Mouse (Mus musculus) right cerebral cortex, postnatal 36 days (tissue): Measurements from ENCODE around the gene Gm5617.
"Not testable (repeated sequence)": the region's sequence is repeated elsewhere in the genome, so short reads cannot be mapped to it uniquely, and the experiment has no call there.

Experiments
- DNase-seq, 2 experiments: peaks; one replicate each; pipeline ENCODE4 v3.0.0; 2022; ENCODE audit warnings: low spot score in 2 of 2, mixed read lengths in 1 of 2

The Gm5617 gene

GRCm38 (mm10) chr9:48501192-48501591, 6.0 kb downstream of the Gm5617 start:
- DNase-seq: no peak

- DNase-seq: no peak
These were observed 7.8 kb downstream of the Gm5617 start for GRCm38 (mm10) chr9:48503001-48503400.

GRCm38 (mm10) chr9:48504741-48505365, 9.6 kb downstream of the Gm5617 start:
- DNase-seq: peak in 1 of 2 experiments; percentile 18

- DNase-seq: no peak
These were observed 14.9 kb downstream of the Gm5617 start for GRCm38 (mm10) chr9:48510134-48510533.

GRCm38 (mm10) chr9:48515332-48515731, 20.1 kb downstream of the Gm5617 start:
- no peak for DNase-seq

- no peak for DNase-seq
These were observed 21.6 kb downstream of the Gm5617 start for GRCm38 (mm10) chr9:48516615-48517371.

- no peak for DNase-seq
These were observed 22.3 kb downstream of the Gm5617 start for GRCm38 (mm10) chr9:48517372-48518130.

- not testable (repeated sequence) for DNase-seq
These were observed 25.2 kb downstream of the Gm5617 start for GRCm38 (mm10) chr9:48520405-48520804.

GRCm38 (mm10) chr9:48525566-48525965, 30.3 kb downstream of the Gm5617 start:
- DNase-seq: no peak

GRCm38 (mm10) chr9:48526520-48526919, 31.3 kb downstream of the Gm5617 start:
- no peak for DNase-seq

- DNase-seq: peak in 1 of 2 experiments; percentile 16
These were observed 36.1 kb downstream of the Gm5617 start for GRCm38 (mm10) chr9:48531294-48531693.

- DNase-seq: no peak
These were observed 37.0 kb downstream of the Gm5617 start for GRCm38 (mm10) chr9:48532203-48532602.

GRCm38 (mm10) chr9:48532730-48533129, 37.5 kb downstream of the Gm5617 start:
- no peak for DNase-seq

GRCm38 (mm10) chr9:48536414-48536813, 41.2 kb downstream of the Gm5617 start:
- DNase-seq: no peak

GRCm38 (mm10) chr9:48537616-48538015, 42.4 kb downstream of the Gm5617 start:
- DNase-seq: not testable (repeated sequence)

GRCm38 (mm10) chr9:48538044-48538645, 42.9 kb downstream of the Gm5617 start:
- no peak for DNase-seq

GRCm38 (mm10) chr9:48538688-48539087, 43.4 kb downstream of the Gm5617 start:
- no peak for DNase-seq
